Mouse (Mus musculus) colon, adult 2 months (tissue): ENCODE results near the gene Gpc4. TPM values are rescaled to one million over a fixed set of nuclear protein-coding genes. Genes with fewer than 3 reads are reported as not detected.

Experiments used
- polyA plus RNA-seq: library from polyadenylated mRNA; depleted of rRNA; stranded (reverse); fragments of >200 nt; gene quantifications from 2 replicates; pipeline ENCODE4 v1.2.3, GENCODE M21; 2012; rRNA removed

Gpc4 gene
- polyA plus RNA-seq = 21.0 and 24.8 TPM in 2 replicates

DNA sequence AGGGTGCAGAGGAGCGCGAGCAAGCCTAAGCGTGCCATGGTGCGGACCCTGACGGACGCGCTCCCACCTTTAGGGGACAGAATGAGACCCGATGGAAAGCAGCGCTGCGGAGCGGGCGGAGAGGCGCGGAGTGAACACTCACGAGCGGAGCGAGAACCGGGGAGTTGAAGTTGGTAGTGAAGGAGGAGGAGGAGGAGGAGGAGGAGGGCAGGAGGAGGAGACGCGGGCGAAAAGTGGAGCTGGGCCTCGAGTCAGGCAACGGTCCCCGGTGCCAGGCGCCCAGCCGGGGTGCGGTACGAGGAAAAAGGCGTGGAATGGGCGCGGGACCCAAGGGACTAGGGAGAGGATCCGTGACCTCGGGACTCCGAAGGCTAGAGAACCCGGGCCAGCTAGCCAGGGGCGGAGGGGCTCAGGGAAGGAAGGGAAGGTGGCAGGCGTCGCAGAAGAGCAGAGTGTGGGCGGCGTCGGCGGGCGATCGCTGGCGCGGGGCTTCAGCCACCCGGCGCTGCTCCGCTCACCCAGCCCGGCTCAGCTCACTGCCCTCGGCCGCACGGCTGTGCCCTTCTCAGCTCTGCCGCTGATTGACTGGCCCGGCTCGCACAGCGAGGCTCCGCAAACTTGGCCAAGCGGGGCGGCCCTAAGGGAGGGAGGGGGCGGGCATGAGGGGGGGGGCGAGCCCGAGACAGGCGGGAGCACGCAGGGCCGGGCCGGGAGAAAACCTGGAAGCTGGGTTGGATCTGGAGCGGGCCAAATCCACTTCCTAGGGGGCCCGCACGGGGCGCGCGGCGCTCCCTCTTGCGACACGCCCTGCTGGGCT, at the start of gene Gpc4:
Gene Gpc4 (minus strand): TSS at position 515 of the 817 bp plus-strand sequence.

Other genes with a start within 250 kb of the Gpc4 start
- gene 1700080O16Rik, start 192.5 kb downstream of the Gpc4 start, polyA plus RNA-seq = not detected in 2 replicates